Mouse (Mus musculus) intestine, embryonic 16.5 days (tissue): ENCODE results near the gene Slc23a4. TPM values are rescaled to one million over a fixed set of nuclear protein-coding genes. Genes with fewer than 3 reads are reported as not detected.

Experiments used
- ATAC-seq: fragments of 200-750 bp; cut with Nextera tagmentation; 2 replicates; pipeline ENCODE4 v1.8.0; 2017; ENCODE audit warnings: moderate TSS enrichment, moderate library complexity
- H3K27ac ChIP-seq: fragments of 300-500 bp; sonication (generic); 2 replicates; pipeline ENCODE4 v1.5.1; 2014; ENCODE audit warnings: mild to moderate bottlenecking, low read length
- H3K27me3 ChIP-seq: fragments of 300-500 bp; sonication (generic); replicated peaks from 2 replicates; pipeline ENCODE4 v1.6.1; 2014; ENCODE audit warnings: low read length, control low read depth, mixed read lengths; ENCODE audit not compliant: control insufficient read depth, insufficient read depth
- H3K36me3 ChIP-seq: fragments of 300-500 bp; sonication (generic); 2 replicates; pipeline ENCODE4 v1.6.1; 2014; ENCODE audit warnings: low read length, control low read depth; ENCODE audit not compliant: control insufficient read depth, insufficient read depth
- H3K4me1 ChIP-seq: fragments of 300-500 bp; sonication (generic); 2 replicates; pipeline ENCODE4 v1.6.1; 2014; ENCODE audit warnings: low read length, control low read depth, mixed read lengths; ENCODE audit not compliant: control insufficient read depth, insufficient read depth
- H3K4me2 ChIP-seq: fragments of 300-500 bp; sonication (generic); 2 replicates; pipeline ENCODE4 v1.6.1; 2014; ENCODE audit warnings: low read depth, low read length, control low read depth
- H3K4me3 ChIP-seq: fragments of 300-500 bp; sonication (generic); 2 replicates; pipeline ENCODE4 v1.5.1; 2014; ENCODE audit warnings: mild to moderate bottlenecking, low read length
- H3K9ac ChIP-seq: fragments of 300-500 bp; sonication (generic); 2 replicates; pipeline ENCODE4 v1.6.1; 2014; ENCODE audit warnings: low read depth, low read length
- H3K9me3 ChIP-seq: fragments of 300-500 bp; sonication (generic); 2 replicates; pipeline ENCODE4 v1.6.1; 2016; ENCODE audit warnings: low read length, control low read depth; ENCODE audit not compliant: control insufficient read depth
- WGBS: fragments of 180-500 bp; shearing (Covaris S2); extraction: QIAGEN DNeasy Blood & Tissue Kit; methylation state at CpG from one replicate; pipeline ENCODE4 v1.1.7; 2014; 5-methylcytosine and 5-hydroxymethylcytosine counted together
- polyA plus RNA-seq: library from polyadenylated mRNA; unstranded; fragments of >200 nt; fragmentation: Nextera tagmentation; extraction: Ambion mirVana; gene quantifications from 2 replicates; pipeline ENCODE4 v1.2.1, GENCODE M21; 2015

Slc23a4 gene
- polyA plus RNA-seq, 1 experiment from 2014 or later, result 11.1 TPM

DNA sequence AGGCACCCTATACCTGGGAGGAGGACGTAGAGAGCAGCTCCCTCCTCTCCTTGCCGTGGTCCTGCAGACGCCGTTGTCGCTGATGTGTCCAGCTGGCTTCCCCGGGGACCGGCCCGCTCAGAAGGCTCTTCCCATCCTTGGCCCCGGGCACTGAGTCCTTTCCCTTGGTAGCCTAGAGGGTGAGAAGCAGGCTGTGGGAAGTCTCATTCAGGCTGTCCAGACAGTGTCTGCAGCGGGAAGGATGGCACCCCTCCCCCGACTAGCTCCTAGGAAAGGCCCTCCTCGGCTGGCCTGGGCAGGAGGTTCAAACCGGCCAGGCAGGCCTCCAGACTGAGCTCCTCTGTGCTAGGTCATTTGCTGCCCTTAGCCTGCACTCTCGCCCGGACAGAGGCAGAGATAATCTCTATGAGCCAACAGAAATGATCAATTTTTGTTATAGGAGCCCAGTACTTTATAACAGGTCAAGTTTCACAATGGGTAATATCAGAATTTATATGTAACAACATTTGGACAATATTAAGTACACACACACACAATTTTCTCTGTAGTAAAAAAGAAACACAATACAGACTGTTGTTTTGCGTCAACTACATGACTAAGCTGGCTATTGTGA is 91.9 kb downstream of the Slc23a4 start:
- Histone ChIP-seq H3K4me2 (no peak overlapping the region), H3K9ac (no peak overlapping the region), H3K4me3 (no peak overlapping the region), H3K27ac (no peak overlapping the region), H3K4me1 (no peaks in the 10 kb centered on the region), H3K36me3 (peaks cover 11% of the 10 kb centered on the region), H3K9me3 (no peaks in the 10 kb centered on the region), H3K27me3 (no peaks in the 10 kb centered on the region)
- 65% methylated on average over 16 of the region's 16 CpGs for WGBS
- no peak for ATAC-seq

DNA sequence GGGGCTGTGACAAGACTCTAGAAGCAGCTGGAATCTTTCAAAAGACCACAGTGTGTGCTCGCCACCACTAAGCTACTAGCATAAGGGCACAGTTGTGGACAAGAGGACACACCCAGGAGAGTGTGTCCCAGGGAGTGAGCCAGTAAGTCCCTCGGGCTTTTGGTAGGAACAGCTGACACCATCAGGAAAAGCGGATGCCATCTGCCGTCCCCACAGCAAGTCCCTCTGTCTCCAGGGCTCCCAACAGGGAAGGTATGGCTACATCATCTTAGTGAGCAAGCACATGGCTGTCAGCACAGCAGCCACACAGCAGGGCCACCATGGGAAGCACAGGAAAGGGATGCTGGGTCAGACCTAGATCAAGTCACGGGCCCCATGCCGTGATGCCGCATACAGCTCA is 92.6 kb downstream of the Slc23a4 start:
- 87% methylated on average over 7 of the region's 7 CpGs for WGBS
- Histone ChIP-seq H3K9ac (no peak overlapping the region), H3K27me3 (no peaks in the 10 kb centered on the region), H3K9me3 (no peaks in the 10 kb centered on the region), H3K4me3 (no peak overlapping the region), H3K27ac (no peak overlapping the region), H3K4me2 (no peak overlapping the region), H3K36me3 (peaks cover 11% of the 10 kb centered on the region), H3K4me1 (no peaks in the 10 kb centered on the region)
- ATAC-seq, result no peak

Other genes with a start within 250 kb of the Slc23a4 start
- gene Agbl3, start 208.0 kb downstream of the Slc23a4 start, polyA plus RNA-seq, result 3.0 and 3.4 TPM in 2 replicates
- 1.8 TPM in 2 replicates for gene Tmem140, start 125.3 kb downstream of the Slc23a4 start, polyA plus RNA-seq
- 11.4 and 11.9 TPM in 2 replicates for gene Cyren, start 110.3 kb downstream of the Slc23a4 start, polyA plus RNA-seq
- gene Wdr91, start 77.5 kb downstream of the Slc23a4 start, polyA plus RNA-seq, result 7.2 and 7.5 TPM in 2 replicates
- gene Stra8, start 68.2 kb downstream of the Slc23a4 start, polyA plus RNA-seq, result not detected in 2 replicates
- gene Cnot4, start 145.3 kb upstream of the Slc23a4 start, polyA plus RNA-seq, result 21.2 and 23.1 TPM in 2 replicates
- 23.7 and 23.8 TPM in 2 replicates for gene Nup205, start 189.0 kb upstream of the Slc23a4 start, polyA plus RNA-seq